Mouse (Mus musculus) testis, adult 2 months (tissue): ENCODE measurements around the gene Dgcr8.

ENCODE experiments used
- CTCF ChIP-seq: fragments of 200-500 bp; IDR thresholded peaks from 2 replicates; pipeline ENCODE4 v1.5.1; 2012; ENCODE audit warnings: low read depth, mild to moderate bottlenecking, inconsistent platforms, low read length, moderate library complexity; ENCODE audit not compliant: control insufficient read depth, insufficient read depth, insufficient replicate concordance
- POLR2A ChIP-seq: fragments of 200-500 bp; IDR thresholded peaks from 2 replicates; pipeline ENCODE4 v1.6.1; 2012; ENCODE audit warnings: low read depth, mild to moderate bottlenecking, inconsistent platforms, low read length, moderate library complexity; ENCODE audit not compliant: control insufficient read depth

- no peak for TF ChIP-seq CTCF
- TF ChIP-seq POLR2A = no peak
Observed at GRCm38 (mm10) chr16:18327936-18328335, 38.9 kb upstream of the Dgcr8 start.
